Mouse (Mus musculus) erythroblast, embryonic 14.5 days (primary cell): ENCODE results near the gene Krtap7-1. TPM values are rescaled to one million over a fixed set of nuclear protein-coding genes. Genes with fewer than 3 reads are reported as not detected.

ENCODE experiments used
- H3K27me3 ChIP-seq: 2 replicates; pipeline ENCODE4 v1.6.1; 2012; ENCODE audit warnings: inconsistent platforms; ENCODE audit not compliant: control insufficient read depth
- H3K36me3 ChIP-seq: 2 replicates; pipeline ENCODE4 v1.6.1; 2012; ENCODE audit warnings: mild to moderate bottlenecking, inconsistent platforms; ENCODE audit not compliant: control insufficient read depth
- H3K4me1 ChIP-seq: 2 replicates; pipeline ENCODE4 v1.6.1; 2012; ENCODE audit warnings: inconsistent platforms; ENCODE audit not compliant: control insufficient read depth
- H3K4me3 ChIP-seq: replicated peaks from 2 replicates; pipeline ENCODE3; 2012; ENCODE audit warnings: moderate library complexity, mild to moderate bottlenecking, inconsistent platforms
- H3K9me3 ChIP-seq: 2 replicates; pipeline ENCODE4 v1.6.1; 2012; ENCODE audit warnings: low read length, inconsistent platforms, mixed read lengths; ENCODE audit not compliant: control insufficient read depth
- GATA1 ChIP-seq: IDR thresholded peaks from 2 replicates; pipeline ENCODE4 v1.6.1; 2012; ENCODE audit warnings: low read length, inconsistent platforms, mixed read lengths
- TAL1 ChIP-seq: IDR thresholded peaks from 3 replicates; pipeline ENCODE4 v1.6.1; 2012; ENCODE audit warnings: low read length, inconsistent platforms, mixed read lengths
- polyA plus RNA-seq: library from polyadenylated mRNA; stranded (reverse); fragments of >175 nt; gene quantifications from 2 replicates; pipeline ENCODE4 v1.2.3, GENCODE M21; 2012

Gene Krtap7-1
- not detected in 2 replicates for polyA plus RNA-seq

- TF ChIP-seq TAL1 (no peak), GATA1 (no peak)
- Histone ChIP-seq H3K4me1 (no peaks in the 10 kb centered on the region), H3K4me3 (no peak within 1 kb of the TSS), H3K27me3 (no peaks in the 10 kb centered on the region), H3K36me3 (no peaks in the 10 kb centered on the region), H3K9me3 (peaks cover 39% of the 10 kb centered on the region)
These were observed at the start of gene Krtap7-1 for GRCm38 (mm10) chr16:89508223-89508622. Gene Krtap7-1, minus strand, starts transcription at chr16:89508323.

- H3K4me1 ChIP-seq: no peaks in the 10 kb centered on the region
- no peak overlapping the region for H3K4me3 ChIP-seq
- peaks cover 6% of the 10 kb centered on the region for H3K9me3 ChIP-seq
- H3K36me3 ChIP-seq: no peaks in the 10 kb centered on the region
- no peaks in the 10 kb centered on the region for H3K27me3 ChIP-seq
- TF ChIP-seq GATA1 (no peak), TAL1 (no peak)
These were observed 42.2 kb upstream of the Krtap7-1 start for GRCm38 (mm10) chr16:89550298-89550697.

- no peak overlapping the region for H3K4me3 ChIP-seq
- peaks cover 3% of the 10 kb centered on the region; the same call in 1 of the 2 replicates for H3K9me3 ChIP-seq
- TF ChIP-seq TAL1 (no peak), GATA1 (no peak)
- H3K36me3 ChIP-seq: no peaks in the 10 kb centered on the region
- no peaks in the 10 kb centered on the region for H3K27me3 ChIP-seq
- no peaks in the 10 kb centered on the region for H3K4me1 ChIP-seq
These were observed 29.9 kb upstream of the Krtap7-1 start for GRCm38 (mm10) chr16:89538031-89538484.

- H3K9me3 ChIP-seq: peaks cover 3% of the 10 kb centered on the region; the same call in 1 of the 2 replicates
- H3K27me3 ChIP-seq: no peaks in the 10 kb centered on the region
- TF ChIP-seq TAL1: no peak
- TF ChIP-seq GATA1: no peak
- H3K4me3 ChIP-seq: no peak overlapping the region
- H3K36me3 ChIP-seq: no peaks in the 10 kb centered on the region
- H3K4me1 ChIP-seq: no peaks in the 10 kb centered on the region
These were observed 29.2 kb upstream of the Krtap7-1 start for GRCm38 (mm10) chr16:89537349-89537748.

GRCm38 (mm10) chr16:89530547-89530946 lies 22.4 kb upstream of the Krtap7-1 start:
- TF ChIP-seq TAL1 (no peak), GATA1 (no peak)

GRCm38 (mm10) chr16:89529846-89530245 lies 21.7 kb upstream of the Krtap7-1 start:
- Histone ChIP-seq H3K4me3 (no peak overlapping the region), H3K4me1 (no peaks in the 10 kb centered on the region), H3K9me3 (peaks cover 8% of the 10 kb centered on the region), H3K27me3 (no peaks in the 10 kb centered on the region), H3K36me3 (no peaks in the 10 kb centered on the region)
- TF ChIP-seq GATA1 (no peak), TAL1 (no peak)

More at GRCm38 (mm10) chr16:89530547-89530946, 22.4 kb upstream of the Krtap7-1 start:
- H3K4me3 ChIP-seq: no peak overlapping the region
- no peaks in the 10 kb centered on the region for H3K4me1 ChIP-seq
- no peaks in the 10 kb centered on the region for H3K27me3 ChIP-seq
- H3K9me3 ChIP-seq: peaks cover 8% of the 10 kb centered on the region
- no peaks in the 10 kb centered on the region for H3K36me3 ChIP-seq

- Histone ChIP-seq H3K4me1 (no peaks in the 10 kb centered on the region), H3K36me3 (no peaks in the 10 kb centered on the region), H3K27me3 (no peaks in the 10 kb centered on the region), H3K9me3 (peaks cover 16% of the 10 kb centered on the region), H3K4me3 (no peak overlapping the region)
- TF ChIP-seq TAL1 (no peak), GATA1 (no peak)
These were observed 20.3 kb upstream of the Krtap7-1 start for GRCm38 (mm10) chr16:89528380-89528779.

- Histone ChIP-seq H3K4me1 (no peaks in the 10 kb centered on the region), H3K9me3 (peaks cover 31% of the 10 kb centered on the region), H3K27me3 (no peaks in the 10 kb centered on the region), H3K4me3 (no peak overlapping the region), H3K36me3 (no peaks in the 10 kb centered on the region)
- TF ChIP-seq TAL1 (no peak), GATA1 (no peak)
These were observed 12.9 kb upstream of the Krtap7-1 start for GRCm38 (mm10) chr16:89520996-89521395.

- Histone ChIP-seq H3K36me3 (no peaks in the 10 kb centered on the region), H3K27me3 (no peaks in the 10 kb centered on the region), H3K4me3 (no peak overlapping the region), H3K9me3 (peaks cover 29% of the 10 kb centered on the region), H3K4me1 (no peaks in the 10 kb centered on the region)
- TF ChIP-seq TAL1: no peak
These were observed 12.4 kb upstream of the Krtap7-1 start for GRCm38 (mm10) chr16:89520555-89520954.

GRCm38 (mm10) chr16:89520091-89520490 lies 12.0 kb upstream of the Krtap7-1 start:
- no peak overlapping the region for H3K4me3 ChIP-seq
- H3K9me3 ChIP-seq: peaks cover 30% of the 10 kb centered on the region
- H3K36me3 ChIP-seq: no peaks in the 10 kb centered on the region
- no peaks in the 10 kb centered on the region for H3K27me3 ChIP-seq
- no peak for TF ChIP-seq TAL1
- TF ChIP-seq GATA1: no peak
- no peaks in the 10 kb centered on the region for H3K4me1 ChIP-seq
